Mouse (Mus musculus): ENCODE results near the gene Gsta4. TPM values are rescaled to one million over a fixed set of nuclear protein-coding genes. Genes with fewer than 3 reads are reported as not detected.
"Not testable (repeated sequence)": the region's sequence is repeated elsewhere in the genome, so short reads cannot be mapped to it uniquely, and the experiment has no call there.

The Gsta4 gene
- polyA plus RNA-seq, 1 experiment from 2014 or later = 107 TPM

DNA sequence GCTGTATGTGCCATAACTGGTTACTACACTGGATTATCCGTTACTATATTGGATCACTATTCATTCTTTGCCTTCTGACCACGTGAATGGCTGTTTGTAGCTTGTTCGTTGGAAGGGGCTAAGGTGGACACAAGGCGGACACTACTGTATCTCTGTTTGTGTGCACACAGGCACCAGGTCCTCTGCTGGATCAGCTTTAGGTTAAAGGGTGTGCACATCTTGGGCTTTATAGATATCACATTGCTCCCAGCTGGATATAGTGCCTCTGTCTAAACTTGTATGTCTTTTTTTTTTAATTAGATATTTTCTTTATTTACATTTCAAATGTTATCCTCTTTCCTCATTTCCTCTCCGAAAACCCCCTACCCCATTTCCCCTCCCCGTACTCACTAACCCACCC is 17.1 kb upstream of the Gsta4 start:
- ATAC-seq (no peak), DNase-seq (ENCODE audit: low spot score) (no peak)
- H3K4me1 ChIP-seq (ENCODE audit: insufficient read depth, low read depth, low read length) = no peaks in the 10 kb centered on the region
- no peak overlapping the region for H3K4me3 ChIP-seq (ENCODE audit: low read depth, low read length)
- no peaks in the 10 kb centered on the region for H3K9me3 ChIP-seq (ENCODE audit: low read length)
- H3K27me3 ChIP-seq (replicated peaks; ENCODE audit: insufficient read depth, low read length) = no peaks in the 10 kb centered on the region
- H3K9ac ChIP-seq (replicated peaks; ENCODE audit: low read depth) = no peak overlapping the region
- H3K27ac ChIP-seq (ENCODE audit: low read length) = no peak overlapping the region
- H3K36me3 ChIP-seq (ENCODE audit: insufficient read depth, low read length) = peaks cover 20% of the 10 kb centered on the region; the same call in 1 of the 2 replicates
- no peak overlapping the region for H3K4me2 ChIP-seq (replicated peaks; ENCODE audit: low read depth, low read length)
- WGBS = 87% methylated on average over 6 of the region's 6 CpGs
- no peak for TF ChIP-seq EP300 (IDR thresholded peaks at IDR 0.05)
- no peak for TF ChIP-seq CTCF (IDR thresholded peaks at IDR 0.05)

- DNase-seq (ENCODE audit: low spot score) = no peak
- H3K9ac ChIP-seq (replicated peaks; ENCODE audit: low read depth) = no peak overlapping the region
- TF ChIP-seq EP300 (IDR thresholded peaks at IDR 0.05) (no peak), CTCF (IDR thresholded peaks at IDR 0.05) (no peak)
- H3K4me2 ChIP-seq (replicated peaks; ENCODE audit: low read depth, low read length) = no peak overlapping the region
- H3K27ac ChIP-seq (ENCODE audit: low read length) = no peak overlapping the region
- 72% methylated on average over 19 of the region's 19 CpGs for WGBS
- no peaks in the 10 kb centered on the region for H3K27me3 ChIP-seq (replicated peaks; ENCODE audit: insufficient read depth, low read length)
- H3K4me1 ChIP-seq (ENCODE audit: insufficient read depth, low read depth, low read length) = no peaks in the 10 kb centered on the region
- H3K36me3 ChIP-seq (ENCODE audit: insufficient read depth, low read length) = peaks cover 10% of the 10 kb centered on the region; the same call in 1 of the 2 replicates
- no peak for ATAC-seq
- H3K9me3 ChIP-seq (ENCODE audit: low read length) = no peaks in the 10 kb centered on the region
- H3K4me3 ChIP-seq (ENCODE audit: low read depth, low read length) = no peak overlapping the region
Measured at GRCm38 (mm10) chr9:78166694-78167452, 15.7 kb upstream of the Gsta4 start.

DNA sequence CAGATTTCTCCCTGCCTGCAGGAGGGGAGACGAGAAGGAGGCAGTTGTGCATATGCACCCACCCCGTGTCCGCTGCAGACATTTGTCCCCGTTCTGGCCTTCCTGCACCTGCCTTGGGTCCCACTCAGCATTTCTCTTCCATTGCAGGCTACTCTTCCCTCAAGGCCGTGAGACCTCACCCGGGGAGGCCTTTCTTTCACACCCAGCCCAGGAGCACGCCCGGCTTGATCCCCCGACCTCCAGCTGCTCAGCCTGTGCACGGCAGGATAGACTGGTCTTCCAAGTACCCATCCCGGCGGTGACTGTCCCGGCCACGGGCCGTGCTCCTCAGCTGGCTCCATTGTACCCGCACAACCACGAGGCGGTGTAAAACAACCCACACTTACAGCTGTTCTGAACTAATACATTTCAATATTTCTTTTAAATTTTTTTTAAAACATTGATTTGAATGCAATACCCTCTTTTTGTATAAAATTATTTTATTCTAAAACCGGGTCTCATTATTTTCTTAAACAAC is 15.1 kb upstream of the Gsta4 start:
- peaks cover 10% of the 10 kb centered on the region; the same call in 1 of the 2 replicates for H3K36me3 ChIP-seq (ENCODE audit: insufficient read depth, low read length)
- WGBS = 89% methylated on average over 18 of the region's 19 CpGs
- H3K27ac ChIP-seq (ENCODE audit: low read length) = no peak overlapping the region

GRCm38 (mm10) chr9:78168864-78169263 is 13.7 kb upstream of the Gsta4 start:
- no peak overlapping the region for H3K9ac ChIP-seq (replicated peaks; ENCODE audit: low read depth)
- peaks cover 10% of the 10 kb centered on the region; the same call in 1 of the 2 replicates for H3K36me3 ChIP-seq (ENCODE audit: insufficient read depth, low read length)
- H3K27me3 ChIP-seq (replicated peaks; ENCODE audit: insufficient read depth, low read length) = no peaks in the 10 kb centered on the region
- no peak overlapping the region for H3K4me2 ChIP-seq (replicated peaks; ENCODE audit: low read depth, low read length)
- no peaks in the 10 kb centered on the region for H3K9me3 ChIP-seq (ENCODE audit: low read length)
- DNase-seq (ENCODE audit: low spot score) (peak; percentile 29), ATAC-seq (no peak)
- WGBS = 91% methylated on average over 6 of the region's 6 CpGs
- no peak overlapping the region for H3K4me3 ChIP-seq (ENCODE audit: low read depth, low read length)
- no peaks in the 10 kb centered on the region for H3K4me1 ChIP-seq (ENCODE audit: insufficient read depth, low read depth, low read length)
- no peak overlapping the region for H3K27ac ChIP-seq (ENCODE audit: low read length)
- TF ChIP-seq EP300 (IDR thresholded peaks at IDR 0.05) = no peak
- peak; percentile 51; the same call in 1 of the 2 replicates for TF ChIP-seq CTCF (IDR thresholded peaks at IDR 0.05)

More for the DNA sequence above, 15.1 kb upstream of the Gsta4 start:
- TF ChIP-seq EP300 (IDR thresholded peaks at IDR 0.05) (no peak), CTCF (IDR thresholded peaks at IDR 0.05) (no peak)
- Histone ChIP-seq H3K27me3 (replicated peaks; ENCODE audit: insufficient read depth, low read length) (no peaks in the 10 kb centered on the region), H3K9me3 (ENCODE audit: low read length) (no peaks in the 10 kb centered on the region), H3K4me3 (ENCODE audit: low read depth, low read length) (no peak overlapping the region), H3K4me2 (replicated peaks; ENCODE audit: low read depth, low read length) (no peak overlapping the region), H3K9ac (replicated peaks; ENCODE audit: low read depth) (no peak overlapping the region), H3K4me1 (ENCODE audit: insufficient read depth, low read depth, low read length) (no peaks in the 10 kb centered on the region)
- DNase-seq (ENCODE audit: low spot score) = no peak
- ATAC-seq = no peak

GRCm38 (mm10) chr9:78174016-78174415 is 8.6 kb upstream of the Gsta4 start:
- 32% methylated on average over 1 of the region's 1 CpGs for WGBS
- TF ChIP-seq CTCF (IDR thresholded peaks at IDR 0.05) (no peak), EP300 (IDR thresholded peaks at IDR 0.05) (no peak)
- H3K27me3 ChIP-seq (replicated peaks; ENCODE audit: insufficient read depth, low read length) = no peaks in the 10 kb centered on the region

DNA sequence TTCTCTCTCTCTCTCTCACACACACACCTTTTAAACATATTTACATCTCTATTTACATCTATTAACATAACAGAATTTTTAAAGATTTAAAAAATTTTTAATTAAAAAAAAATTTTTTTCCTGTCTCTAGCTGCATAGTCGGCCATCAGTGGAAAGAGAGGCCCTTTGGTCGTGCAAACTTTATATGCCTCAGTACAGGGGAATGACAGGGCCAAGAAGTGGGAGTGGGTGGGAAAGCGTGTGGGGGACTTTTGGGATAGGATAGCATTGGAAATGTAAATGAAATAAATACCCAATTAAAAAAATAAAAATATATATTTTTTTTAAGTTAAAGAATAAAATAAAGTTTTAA is 7.7 kb upstream of the Gsta4 start:
- not testable (repeated sequence) for DNase-seq (ENCODE audit: low spot score); H3K27me3 ChIP-seq (replicated peaks; ENCODE audit: insufficient read depth, low read length); H3K36me3 ChIP-seq (ENCODE audit: insufficient read depth, low read length); H3K9me3 ChIP-seq (ENCODE audit: low read length); H3K27ac ChIP-seq (ENCODE audit: low read length); H3K4me2 ChIP-seq (replicated peaks; ENCODE audit: low read depth, low read length); H3K4me1 ChIP-seq (ENCODE audit: insufficient read depth, low read depth, low read length); H3K9ac ChIP-seq (replicated peaks; ENCODE audit: low read depth); H3K4me3 ChIP-seq (ENCODE audit: low read depth, low read length); ATAC-seq
- WGBS = 29% methylated on average over 3 of the region's 3 CpGs

More at GRCm38 (mm10) chr9:78174016-78174415, 8.6 kb upstream of the Gsta4 start:
- Histone ChIP-seq H3K4me1 (ENCODE audit: insufficient read depth, low read depth, low read length) (no peaks in the 10 kb centered on the region), H3K36me3 (ENCODE audit: insufficient read depth, low read length) (no peaks in the 10 kb centered on the region), H3K4me3 (ENCODE audit: low read depth, low read length) (no peak overlapping the region), H3K4me2 (replicated peaks; ENCODE audit: low read depth, low read length) (no peak overlapping the region), H3K27ac (ENCODE audit: low read length) (no peak overlapping the region), H3K9ac (replicated peaks; ENCODE audit: low read depth) (no peak overlapping the region), H3K9me3 (ENCODE audit: low read length) (no peaks in the 10 kb centered on the region)
- DNase-seq (ENCODE audit: low spot score) (no peak), ATAC-seq (no peak)
